Mouse (Mus musculus): ENCODE measurements around the gene Dysf.

Dysf gene

DNA sequence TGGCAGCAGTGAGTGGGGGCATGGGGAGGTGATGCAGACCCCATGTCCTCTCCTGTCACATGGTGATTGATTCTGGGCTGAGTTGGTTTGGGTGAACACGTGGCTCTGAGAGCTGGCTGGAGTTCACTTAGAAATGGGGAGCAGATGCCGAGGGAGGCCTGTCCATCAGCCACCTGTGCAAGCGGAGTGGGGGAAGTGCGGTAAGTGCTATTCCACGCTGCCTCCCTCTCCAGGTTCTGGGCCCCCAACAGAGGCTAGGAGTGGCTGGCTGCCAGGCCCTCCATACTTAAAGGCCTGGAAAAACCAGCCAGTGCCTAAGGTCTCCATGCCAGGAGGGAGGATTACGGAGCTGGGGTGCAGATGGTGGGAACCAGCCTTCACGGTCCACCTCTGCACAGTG, 222.7 kb downstream of the Dysf start:
- no peak for DNase-seq (ENCODE audit: low read depth, low spot score)

DNA sequence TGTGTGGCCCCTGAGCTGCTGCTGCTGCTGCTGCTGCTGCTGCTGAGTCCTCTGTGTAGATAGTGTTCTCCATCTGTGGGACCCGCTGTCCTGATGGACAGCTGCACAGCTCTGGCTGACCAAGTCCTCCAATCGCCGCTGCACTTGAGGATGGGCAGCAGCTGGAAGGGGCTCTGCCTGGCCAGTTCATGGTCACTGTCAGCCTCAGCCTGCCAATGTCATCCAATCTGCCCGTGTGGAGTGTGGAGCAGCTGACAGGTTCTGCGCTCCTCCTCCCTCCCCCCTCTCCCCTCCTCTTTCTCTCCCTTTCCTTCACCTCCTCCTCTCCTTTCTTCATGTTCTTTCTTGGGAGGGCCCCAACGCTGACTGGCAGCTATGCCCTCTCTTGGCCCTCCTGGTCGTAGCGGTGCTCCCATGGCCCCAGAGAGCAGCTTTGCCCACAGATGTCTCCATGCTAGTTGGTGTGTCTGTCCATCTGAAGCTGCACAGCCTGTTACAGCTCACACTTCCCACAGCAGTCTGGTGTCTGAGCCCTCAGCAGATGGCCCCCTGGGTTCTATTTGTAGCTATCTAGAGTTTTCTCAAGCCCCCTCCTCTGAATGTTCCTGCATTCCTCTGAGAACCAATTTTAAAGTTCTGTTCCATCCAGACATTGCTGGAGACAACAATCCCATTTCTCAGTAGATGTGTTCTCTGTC, 223.8 kb downstream of the Dysf start:
- DNase-seq (ENCODE audit: low read depth, low spot score) = peak; percentile 76

- DNase-seq (ENCODE audit: low read depth, low spot score) = no peak
Measured at GRCm38 (mm10) chr6:84233783-84234182, 225.4 kb downstream of the Dysf start.

GRCm38 (mm10) chr6:84235365-84235764, 227.0 kb downstream of the Dysf start:
- DNase-seq (ENCODE audit: low read depth, low spot score) = no peak

GRCm38 (mm10) chr6:84243385-84243784, 235.0 kb downstream of the Dysf start:
- no peak for DNase-seq (ENCODE audit: low read depth, low spot score)

DNA sequence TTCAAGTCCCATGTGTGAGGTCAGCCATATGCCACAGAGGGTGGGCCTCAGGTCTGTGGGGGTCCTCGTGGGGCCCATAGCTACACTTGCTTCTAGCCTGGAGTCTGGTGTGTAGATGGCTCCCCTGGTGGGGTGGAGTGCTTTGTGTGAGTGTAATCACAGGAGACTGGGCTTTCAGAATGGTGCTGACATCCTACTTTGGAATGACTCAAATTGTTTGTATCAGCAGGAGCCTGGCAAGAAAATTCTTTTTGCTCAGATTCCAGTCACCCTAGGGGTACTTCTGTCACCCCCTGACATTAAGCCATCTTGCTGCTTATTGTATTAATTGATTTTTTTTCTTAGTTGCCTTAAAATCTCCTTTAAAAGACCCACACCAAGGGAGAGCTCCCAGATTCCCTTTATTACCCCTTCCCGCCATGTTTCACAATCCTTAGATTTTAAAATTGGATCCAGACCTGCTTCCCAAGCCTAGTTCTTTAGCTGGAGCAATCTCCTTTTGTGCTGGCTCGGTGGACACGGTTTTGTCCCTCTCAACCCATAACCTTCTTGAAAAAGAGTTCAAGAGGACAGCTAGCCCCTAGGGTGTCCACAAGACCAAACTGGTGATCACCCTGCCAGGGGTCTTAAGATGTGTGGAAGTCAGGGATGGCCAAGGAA, 237.8 kb downstream of the Dysf start:
- no peak for DNase-seq (ENCODE audit: low read depth, low spot score)

DNA sequence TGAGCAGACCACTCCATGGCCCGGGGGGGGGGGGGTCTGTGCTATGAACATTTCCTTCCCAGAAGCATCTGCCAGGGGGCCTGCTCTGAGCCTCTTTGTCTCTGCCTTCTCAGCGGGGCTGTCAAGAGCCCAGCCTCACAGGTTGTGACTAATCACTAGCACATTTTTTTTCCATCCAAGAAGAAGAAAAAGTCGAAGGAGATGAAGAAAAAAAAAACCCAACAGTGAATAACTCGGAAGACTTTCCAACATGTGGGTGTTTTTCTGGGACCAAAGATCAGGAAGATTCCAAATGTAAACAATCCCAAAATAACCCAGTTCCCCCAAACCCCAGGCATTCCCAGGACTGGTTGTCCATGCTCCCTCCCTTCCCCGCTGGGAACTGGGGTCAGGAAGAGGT, 238.6 kb downstream of the Dysf start:
- no peak for DNase-seq (ENCODE audit: low read depth, low spot score)
